Mouse (Mus musculus) neural tube, embryonic 10.5 days (tissue): ENCODE measurements around the gene Adh1.

ENCODE experiments used
- DNase-seq: peaks from one replicate; pipeline ENCODE4 v3.0.0-alpha.2; 2017; ENCODE audit warnings: low spot score; ENCODE audit errors: extremely low spot score

The Adh1 gene

DNA sequence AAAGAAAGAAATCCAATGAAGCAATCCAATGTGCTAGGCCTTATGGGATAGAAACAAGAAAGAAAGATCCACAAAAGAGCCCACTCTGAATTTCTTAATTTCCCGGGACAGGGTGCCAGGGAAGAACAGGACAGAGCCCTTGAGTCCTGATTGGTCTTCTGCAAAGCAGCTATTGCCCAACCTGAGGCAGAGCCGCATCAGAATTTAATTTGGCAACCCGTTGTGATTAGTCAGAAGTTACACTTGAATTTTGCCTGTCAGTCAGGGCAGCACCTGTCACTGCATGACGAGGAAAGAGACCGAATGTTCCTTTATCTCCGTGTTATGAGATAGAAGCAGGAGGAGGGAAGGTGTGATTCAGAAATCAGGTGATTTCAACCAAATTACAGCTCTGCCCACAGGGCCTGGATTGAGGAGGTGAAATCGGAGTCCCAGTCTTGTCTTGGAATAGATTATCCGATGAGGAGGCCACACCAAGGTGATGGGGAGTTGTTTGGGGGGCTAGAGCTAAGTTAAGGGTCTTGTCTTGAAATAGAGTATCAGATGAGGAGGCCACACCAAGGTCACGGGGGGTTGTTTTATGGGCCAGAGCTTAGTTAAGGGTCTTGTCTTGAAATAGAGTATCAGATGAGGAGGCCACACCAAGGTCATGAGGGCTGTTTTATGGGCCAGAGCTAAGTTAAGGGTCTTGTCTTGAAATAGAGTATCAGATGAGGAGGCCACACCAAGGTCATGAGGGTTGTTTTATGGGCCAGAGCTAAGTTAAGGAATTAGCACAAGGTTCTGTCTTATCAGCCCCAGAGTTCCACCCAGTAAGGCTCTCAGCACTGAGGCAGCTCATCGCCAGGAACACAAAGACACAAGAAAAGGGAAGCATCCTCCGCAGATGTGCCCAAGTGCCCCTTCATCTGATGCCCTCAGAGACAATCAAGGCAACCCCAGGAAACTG lies at the start of gene Adh1:
Adh1 (plus strand) TSS at position 271 of the 949 bp plus-strand sequence.
- no peak for DNase-seq

DNA sequence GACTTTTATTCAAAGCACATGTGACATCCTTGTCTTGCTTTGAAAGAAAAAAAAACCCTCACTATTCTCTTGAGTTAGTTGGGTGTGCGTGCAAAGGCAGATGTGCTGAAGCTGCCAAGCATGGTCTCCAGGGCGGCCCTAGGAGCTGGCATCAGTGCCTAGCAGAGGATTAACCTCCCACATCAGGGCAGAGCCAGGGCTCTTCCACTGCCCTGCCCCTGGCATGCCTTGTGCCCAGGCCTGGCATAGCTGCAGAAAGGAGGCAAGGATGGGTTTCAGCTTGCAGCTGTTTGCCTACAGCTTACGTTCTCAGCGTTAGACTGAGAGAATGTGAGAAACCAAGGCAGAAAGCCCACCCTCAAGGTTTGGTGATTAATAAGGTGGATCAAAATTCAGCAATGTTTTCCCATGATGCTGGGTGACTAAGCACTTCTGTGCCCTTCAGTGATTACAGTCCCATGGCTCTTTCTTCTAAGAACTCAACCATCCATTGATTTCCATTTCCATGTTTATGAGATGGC lies 48.3 kb upstream of the Adh1 start:
- no peak for DNase-seq

DNA sequence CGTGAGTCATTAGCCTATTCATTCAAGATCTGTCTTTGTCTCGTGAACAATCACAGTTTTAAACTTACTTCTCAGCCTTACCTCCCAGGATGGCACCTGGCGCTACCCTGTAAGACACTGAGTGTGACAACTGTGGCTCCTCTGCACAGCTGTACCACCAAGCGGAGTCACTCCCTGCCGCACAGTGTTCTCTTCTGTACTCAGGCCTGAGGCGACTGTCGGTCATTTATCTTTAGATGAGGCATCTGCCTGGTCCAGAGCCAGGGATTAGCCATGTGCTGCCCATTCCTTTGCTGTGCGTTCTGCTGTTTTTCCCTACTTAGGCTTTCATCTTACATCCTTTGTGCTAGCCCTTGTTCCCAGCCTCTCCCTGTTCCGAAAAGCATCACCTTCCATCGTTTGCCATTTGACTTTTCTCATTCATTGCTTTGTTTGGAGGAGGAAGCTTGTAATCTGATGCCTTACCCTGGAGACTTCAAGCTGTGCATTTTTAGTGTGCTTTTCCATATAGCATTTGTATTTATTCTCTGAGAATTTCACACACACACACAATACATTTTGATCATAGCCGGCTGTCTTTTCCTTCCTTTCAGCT lies 45.3 kb upstream of the Adh1 start:
- DNase-seq = no peak

DNA sequence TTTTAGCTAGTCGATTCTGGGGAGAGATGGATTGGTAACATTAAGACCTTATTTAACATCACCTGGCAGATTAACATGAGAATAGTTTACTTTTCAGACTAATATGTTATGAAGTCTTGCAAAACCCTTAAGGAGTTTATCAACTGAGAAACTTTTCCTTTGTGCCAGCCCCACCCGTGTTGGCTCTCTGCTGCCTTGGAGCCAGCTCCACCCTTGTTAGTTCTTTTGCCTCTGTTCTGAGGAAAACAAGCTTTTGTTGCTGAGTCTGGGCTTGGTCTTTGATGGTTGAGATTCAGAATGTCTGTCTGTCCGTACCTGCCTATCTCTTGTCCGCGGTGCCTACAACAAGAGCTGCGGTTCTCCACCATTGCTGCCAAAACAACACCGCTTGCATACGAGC lies 44.7 kb upstream of the Adh1 start:
- no peak for DNase-seq

DNA sequence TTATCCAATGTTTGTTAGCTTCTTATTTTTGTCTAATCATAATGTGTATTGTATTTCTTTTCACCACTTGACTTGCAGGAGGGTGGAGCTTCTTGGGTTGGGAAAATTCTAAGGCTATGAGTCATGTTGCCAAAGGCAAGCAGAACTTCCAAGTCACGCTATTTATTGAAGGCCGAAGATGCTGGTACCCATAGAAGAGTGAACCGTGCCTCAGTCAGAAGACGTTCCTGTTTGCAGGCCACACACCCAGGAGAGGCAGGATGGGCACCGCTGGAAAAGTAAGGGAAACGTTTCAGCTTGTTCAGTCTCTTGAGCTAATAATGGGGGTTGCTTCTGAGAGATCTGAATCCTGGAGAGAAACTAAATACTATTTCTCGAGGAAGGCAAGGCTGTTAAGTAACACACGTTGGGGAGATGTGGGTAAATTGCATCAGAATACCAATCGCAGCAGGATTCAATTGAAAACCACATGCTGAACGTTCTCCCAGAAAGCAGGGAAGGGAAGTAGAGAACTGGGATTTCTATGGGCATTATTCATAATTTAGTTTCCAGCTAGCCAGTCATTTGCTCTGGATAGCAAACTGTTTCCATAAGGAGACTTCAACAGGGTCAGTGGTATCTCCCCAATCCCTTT lies 43.0 kb upstream of the Adh1 start, which contains the start of gene Adh7:
Adh7 (plus strand) TSS at position 130 of the 634 bp plus-strand sequence.
- DNase-seq = no peak

DNA sequence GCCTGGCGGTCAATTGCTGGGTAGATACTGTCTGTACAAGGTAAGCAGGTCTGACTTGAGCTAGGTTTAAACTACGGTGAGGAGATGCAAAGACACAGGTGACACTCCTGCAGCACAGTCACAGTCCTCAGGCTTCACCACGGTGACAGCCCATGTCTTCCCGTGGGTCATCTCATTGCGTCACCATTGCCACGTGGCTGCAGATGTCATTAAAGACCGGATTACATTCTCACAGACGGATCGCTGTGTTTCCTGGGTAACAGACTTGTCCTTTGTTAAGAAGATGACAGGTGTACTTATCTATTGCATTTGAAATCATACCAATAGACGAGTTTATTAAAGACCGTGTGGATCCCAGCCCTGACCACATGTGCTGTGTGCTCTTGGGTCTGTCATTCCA lies 39.7 kb upstream of the Adh1 start:
- DNase-seq = no peak

DNA sequence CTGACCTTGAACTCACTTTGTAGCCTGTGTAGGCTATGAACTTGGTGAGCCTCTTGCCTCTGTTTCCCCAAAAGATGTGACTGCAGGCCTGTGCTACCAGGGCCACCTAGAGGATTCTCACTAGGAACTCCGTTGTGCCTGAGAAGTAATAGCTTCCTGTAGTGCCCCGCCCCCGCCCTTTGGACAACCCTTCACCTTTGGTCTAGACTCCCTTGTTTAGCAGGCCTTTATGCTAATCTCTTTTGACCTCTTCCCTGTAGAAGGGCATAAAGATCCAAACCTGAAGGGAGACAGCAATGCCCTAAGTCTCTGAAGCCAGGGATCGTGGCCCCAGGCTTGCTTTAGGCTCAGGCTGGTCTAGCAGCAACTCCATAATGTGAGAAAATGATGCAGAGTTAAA lies 38.3 kb upstream of the Adh1 start:
- DNase-seq = no peak

DNA sequence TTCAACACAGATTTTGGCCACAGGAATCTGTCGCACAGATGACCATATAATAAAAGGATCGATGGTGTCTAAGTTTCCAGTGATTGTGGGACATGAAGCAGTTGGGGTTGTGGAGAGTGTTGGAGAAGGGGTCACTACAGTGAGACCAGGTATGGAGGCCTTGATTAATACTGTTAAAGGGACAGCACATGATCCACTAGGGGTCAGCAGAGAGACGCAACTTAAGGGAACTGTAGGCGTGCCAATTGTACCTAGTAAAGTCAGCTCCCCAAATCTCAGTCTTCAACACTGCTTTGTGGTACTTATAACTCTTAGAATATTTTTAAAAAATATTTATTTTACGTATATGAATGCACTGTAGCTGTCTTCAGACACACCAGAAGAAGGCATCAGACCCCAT lies 37.8 kb upstream of the Adh1 start:
- DNase-seq = peak; percentile 35

DNA sequence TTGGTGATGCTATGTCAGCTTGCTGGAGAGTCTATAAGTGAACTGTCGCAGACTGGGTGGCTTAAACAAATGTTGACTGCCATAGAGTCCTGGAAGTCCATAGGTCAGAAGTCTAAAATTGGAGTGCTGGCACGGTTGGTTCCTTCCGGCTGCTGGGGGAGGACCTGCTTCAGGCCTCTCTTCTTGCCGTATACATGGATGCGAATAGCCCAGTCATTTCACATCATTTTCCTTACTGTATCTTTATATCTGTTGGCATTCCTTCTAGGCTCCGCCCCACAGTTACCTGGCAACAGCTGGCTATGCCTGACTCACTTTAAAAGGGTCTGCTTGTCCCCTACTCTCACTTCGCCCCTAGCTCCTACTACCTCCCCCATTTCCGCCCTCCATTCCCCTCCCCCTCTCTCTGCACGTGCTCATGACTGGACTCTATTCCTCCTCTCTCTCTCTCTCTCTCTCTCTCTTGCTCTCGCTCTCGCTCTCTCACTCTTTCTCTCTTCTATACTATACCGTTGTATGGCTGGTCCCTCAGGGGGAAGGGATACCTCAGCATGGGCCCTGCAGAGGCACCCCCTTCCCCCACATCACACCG lies 36.3 kb upstream of the Adh1 start:
- DNase-seq = no peak

DNA sequence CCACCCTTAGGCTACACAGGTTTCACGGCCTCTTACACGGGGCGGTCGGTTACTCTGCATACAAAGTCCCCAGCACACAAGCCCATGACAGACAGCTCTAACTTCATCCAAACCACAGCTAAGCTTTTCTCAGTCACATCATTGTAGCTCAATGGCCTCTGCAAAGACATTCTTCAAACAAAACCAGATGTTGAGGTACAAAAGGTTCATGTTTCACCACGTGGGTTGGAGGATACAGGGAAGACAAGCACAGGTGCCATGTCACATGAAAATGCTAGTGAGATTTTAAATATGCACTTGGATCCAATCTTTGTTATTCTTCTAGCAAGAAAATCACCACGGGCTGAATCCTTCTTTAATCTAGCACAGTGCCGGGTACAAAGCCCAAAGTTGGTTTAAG lies 35.5 kb upstream of the Adh1 start:
- no peak for DNase-seq

DNA sequence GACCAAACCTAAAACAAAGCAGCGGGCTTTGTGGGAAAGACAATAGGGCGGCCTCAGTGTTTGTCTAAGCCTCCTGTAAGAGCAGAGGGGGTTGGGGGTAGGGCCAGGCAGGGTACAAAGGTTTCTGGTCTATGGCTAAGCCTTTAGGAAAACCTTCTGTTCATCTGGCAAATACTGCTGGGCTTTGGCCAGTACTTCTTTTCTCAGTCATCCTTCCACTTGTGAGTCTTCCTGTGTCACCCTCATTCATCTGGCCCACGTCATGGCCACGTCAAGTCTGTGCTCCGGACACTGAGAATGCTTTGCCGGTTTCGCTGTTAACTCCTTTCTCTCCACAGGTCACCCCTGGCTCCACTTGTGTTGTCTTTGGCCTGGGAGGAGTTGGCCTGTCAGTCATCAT lies 34.9 kb upstream of the Adh1 start:
- no peak for DNase-seq

DNA sequence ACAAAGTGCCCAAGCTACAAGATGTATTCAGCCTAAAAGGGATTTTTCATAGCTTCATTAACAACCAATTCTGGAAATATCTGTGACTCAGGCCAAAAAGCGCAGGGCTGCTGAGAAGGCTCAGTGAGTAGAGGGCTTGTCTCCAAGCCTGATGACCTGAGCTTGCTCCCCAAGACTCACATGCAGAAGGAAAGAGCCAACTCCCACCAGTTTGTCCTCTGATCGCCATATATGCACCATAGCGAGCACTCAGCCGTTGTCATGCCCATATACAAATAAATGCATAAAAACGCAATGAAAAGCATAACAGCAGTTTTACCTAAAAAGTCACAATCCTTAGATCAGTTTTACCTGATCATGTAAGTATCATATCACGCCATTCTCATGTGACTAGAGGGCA lies 34.3 kb upstream of the Adh1 start:
- DNase-seq = no peak

DNA sequence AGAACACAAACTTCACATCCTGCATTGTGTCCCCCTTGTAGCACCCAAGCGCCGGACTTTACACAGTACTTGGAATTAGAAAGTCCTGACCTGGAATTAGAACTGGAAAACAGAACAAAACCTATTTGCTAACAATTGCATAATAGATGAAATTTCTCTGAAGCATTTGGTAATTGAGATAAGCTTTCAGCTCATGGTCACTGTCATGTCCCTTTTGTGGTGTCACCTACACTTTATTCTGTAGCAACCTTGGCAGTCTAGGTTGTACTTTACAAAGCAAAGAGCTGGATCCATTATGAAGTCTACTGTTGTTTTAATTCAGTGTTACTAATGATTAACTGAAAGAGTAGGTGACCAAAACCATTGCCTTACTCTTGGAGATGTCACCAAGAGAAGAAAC lies 33.7 kb upstream of the Adh1 start:
- no peak for DNase-seq

DNA sequence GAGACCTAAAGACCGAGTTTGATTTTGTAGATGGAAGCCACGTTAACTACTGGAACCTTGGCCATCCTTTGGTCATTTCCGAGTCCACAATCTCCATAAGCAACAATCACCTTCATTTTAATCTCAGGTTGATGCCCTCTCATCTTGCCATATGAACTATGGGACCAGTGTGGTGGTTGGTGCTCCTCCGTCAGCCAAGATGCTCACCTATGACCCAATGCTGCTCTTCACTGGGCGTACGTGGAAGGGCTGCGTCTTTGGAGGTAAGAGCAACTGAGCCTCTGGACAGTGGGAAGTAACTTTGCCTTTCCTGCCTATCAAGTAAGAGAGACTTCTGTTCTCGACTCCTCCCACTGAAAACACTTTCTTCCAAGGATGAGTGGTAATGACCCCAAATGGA lies 33.0 kb upstream of the Adh1 start:
- no peak for DNase-seq

DNA sequence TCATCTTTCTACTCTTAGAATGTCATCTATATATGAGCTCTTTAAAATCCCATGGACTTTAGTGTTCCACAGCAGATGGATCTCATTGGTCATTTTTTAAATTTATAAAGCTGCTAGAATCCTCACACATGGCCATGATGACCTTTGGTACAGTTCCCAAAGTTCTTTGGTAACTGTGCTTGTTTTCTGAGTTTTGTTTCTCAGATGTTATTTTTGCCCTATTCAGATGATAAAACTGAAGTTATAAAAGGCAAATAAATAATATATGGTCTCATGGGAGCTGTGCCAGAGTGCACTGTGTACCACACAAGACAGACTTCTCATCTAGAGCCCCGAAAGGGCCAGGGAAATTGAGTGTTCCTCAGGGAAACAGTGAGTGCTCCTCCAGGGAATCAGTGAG lies 31.3 kb upstream of the Adh1 start:
- DNase-seq = no peak

DNA sequence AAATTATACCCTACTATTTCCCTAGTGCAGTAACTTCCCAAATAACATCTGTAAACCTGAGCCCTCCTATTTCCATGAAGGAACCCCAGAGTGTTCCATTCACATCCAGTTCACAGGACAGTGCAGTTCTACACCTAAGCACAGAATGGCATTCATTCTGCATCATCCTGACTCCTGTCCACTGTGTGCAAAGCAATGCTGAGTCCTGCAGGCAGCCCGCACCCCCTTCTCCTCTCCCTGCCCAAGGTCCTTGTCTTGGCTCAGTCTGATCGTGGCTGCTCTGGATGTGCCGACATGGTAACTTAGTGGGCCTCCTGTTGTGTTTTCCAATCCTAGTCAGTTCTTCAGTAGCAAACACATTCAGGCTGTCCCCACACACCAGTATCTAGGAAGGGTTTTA lies 30.5 kb upstream of the Adh1 start:
- DNase-seq = no peak

DNA sequence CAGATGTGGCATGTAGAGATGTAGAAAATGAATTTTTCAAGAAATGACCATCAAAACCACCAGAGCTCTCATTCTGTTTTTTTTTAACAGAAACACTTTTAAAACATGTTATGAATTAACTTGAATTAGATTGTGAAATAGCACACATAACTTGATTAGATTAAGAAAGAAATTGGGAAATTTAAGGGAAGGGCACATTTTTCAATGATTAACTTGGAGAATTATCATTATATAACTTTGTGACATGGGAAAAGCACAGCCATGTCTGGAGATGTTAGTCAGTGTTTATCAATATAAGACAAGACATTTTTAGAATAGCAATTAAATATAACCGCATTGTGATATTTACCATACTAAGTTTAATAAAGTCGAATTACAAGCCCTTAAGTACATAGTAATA lies 29.3 kb upstream of the Adh1 start:
- DNase-seq = no peak

DNA sequence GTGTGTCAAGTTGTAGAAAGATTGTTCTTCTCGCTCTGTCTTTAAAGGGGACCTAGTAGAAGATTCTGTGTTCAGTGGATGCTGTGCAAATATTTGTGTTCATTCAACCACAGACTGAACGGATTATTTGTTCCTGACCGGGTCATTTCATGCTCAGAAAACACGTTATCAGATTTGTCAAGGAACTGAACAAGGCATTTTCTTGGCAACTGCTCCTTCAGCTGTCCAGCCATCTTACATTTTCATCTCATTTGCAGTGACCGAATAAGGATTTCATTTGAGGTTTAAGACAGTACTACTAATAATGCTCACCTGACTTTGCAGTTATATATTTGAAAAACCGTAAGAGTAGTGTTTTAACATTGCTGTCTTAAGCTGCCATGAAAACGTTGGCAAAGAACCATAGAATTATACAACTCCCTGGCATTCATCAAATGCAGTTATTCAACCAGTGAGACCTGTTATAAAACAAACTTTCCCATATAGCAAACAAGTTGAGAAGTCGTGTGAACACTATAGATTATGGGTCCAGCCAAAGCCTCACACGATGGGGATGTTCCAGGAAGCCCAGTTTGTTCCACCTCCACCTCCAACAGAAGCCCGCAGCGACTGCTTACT lies 24.1 kb upstream of the Adh1 start:
- no peak for DNase-seq

DNA sequence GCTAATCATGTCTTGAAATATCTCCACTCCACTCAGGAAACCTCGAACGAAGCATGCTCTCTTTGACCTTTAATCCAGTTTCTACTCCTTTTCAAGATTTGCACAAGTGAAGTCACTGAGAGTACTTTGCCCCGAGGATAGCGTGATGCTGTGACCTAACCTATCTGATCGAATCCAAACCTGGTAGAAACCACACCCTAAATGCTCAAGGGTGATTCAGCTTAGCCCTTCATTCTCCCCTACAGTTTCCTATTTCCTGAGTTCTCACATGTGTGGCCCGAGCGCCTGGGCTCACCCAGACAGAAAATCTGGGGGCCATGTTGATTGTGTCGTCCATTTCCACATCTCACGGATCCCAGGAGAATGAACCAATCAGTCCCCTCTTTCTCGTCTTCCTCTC lies 22.7 kb upstream of the Adh1 start:
- no peak for DNase-seq

DNA sequence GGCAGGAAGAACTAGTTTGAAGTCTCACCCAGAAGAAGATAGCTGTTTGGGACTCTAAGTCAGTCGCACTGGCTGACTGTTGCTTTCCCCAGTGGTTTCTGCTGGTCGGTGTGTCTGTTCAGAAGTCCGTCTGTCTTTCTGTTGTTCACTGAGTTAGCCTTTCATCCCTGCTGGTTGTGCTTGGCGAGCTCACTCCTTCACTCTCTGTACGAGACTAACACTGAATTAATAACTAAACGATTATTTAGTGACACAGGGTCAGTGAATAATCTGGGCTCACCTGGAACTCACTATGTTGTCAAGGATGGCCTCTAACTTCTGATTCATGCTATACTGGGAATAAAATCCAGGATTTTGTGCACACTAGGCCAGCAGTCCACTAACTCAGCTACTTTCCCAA lies 21.3 kb upstream of the Adh1 start:
- no peak for DNase-seq

DNA sequence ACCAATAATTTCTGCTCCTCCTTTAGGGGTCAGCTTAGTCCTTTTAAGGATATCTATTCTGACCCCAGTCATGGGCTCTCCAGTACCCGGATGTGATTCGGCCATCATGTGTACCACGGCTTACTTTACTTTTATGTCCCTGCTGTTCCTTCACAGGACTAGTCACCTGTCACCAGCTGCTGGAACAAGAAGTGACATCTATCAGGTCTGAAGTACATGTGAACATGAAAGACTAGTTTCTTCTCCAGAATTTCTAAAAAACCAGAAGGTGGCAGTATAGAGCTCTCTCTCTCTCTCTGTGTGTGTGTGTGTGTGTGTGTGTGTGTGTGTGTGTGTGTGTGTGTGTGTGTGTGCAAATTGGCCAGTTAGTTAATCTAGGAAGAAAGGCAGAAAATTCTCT lies 20.4 kb upstream of the Adh1 start:
- DNase-seq = no peak
